Mouse (Mus musculus) olfactory bulb, adult 2 months (tissue): ENCODE measurements around the gene Tmem212.

Source experiments
- CTCF ChIP-seq: fragments of 200-500 bp; IDR thresholded peaks from 2 replicates; pipeline ENCODE4 v1.5.1; 2012; ENCODE audit warnings: low read depth, mild to moderate bottlenecking, low read length, moderate library complexity; ENCODE audit not compliant: insufficient read depth
- POLR2A ChIP-seq: fragments of 200-500 bp; IDR thresholded peaks from 2 replicates; pipeline ENCODE4 v1.6.1; 2012; ENCODE audit warnings: mild to moderate bottlenecking, low read depth, low read length, moderate library complexity; ENCODE audit not compliant: insufficient read depth

- no peak for TF ChIP-seq CTCF
- no peak for TF ChIP-seq POLR2A
Measured at GRCm38 (mm10) chr3:27935644-27936043, 39.5 kb upstream of the Tmem212 start.
